16 mouse cellular contexts compared by ENCODE assay signal in genomic region chrX:13655906-13656305, GRCm38 (mm10). TPM values are rescaled to one million over a fixed set of nuclear protein-coding genes. Genes with fewer than 3 reads are reported as not detected.
DNase-seq lines count a peak whose midpoint lies in the region; ATAC-seq and TF ChIP-seq lines count a peak whose summit lies in the region.
"Had no signal": no experiment of that assay in that cellular context is flagged by ENCODE, and none has a peak within 500 bp of the region (broad histone marks: within the 10 kb centered on the region; RNA-seq: fewer than 3 reads in every experiment).

No protein-coding gene starts in this region.

- H3K4me2 ChIP-seq in kidney, embryonic 15.5 days, result no peak overlapping the region
- peak overlapping the region; percentile 45 for H3K4me2 ChIP-seq in liver, embryonic 12.5 days
- H3K4me2 ChIP-seq: heart, embryonic 15.5 days; lung, embryonic 14.5 days had no signal

- no peaks in the 10 kb centered on the region; the same call in 1 of the 2 replicates for H3K4me1 ChIP-seq in kidney, adult 2 months (ENCODE audit: control insufficient read depth, insufficient read depth, low read length)
- no peaks in the 10 kb centered on the region for H3K4me1 ChIP-seq in kidney, embryonic 15.5 days
- peaks cover 26% of the 10 kb centered on the region for H3K4me1 ChIP-seq in liver, embryonic 12.5 days
- H3K4me1 ChIP-seq: heart, embryonic 15.5 days; midbrain, embryonic 10.5 days had no signal

- H3K9me3 ChIP-seq in kidney, embryonic 15.5 days (replicated peaks), result no peaks in the 10 kb centered on the region
- H3K9me3 ChIP-seq in liver, embryonic 12.5 days (replicated peaks), result no peaks in the 10 kb centered on the region
- H3K9me3 ChIP-seq: heart, embryonic 15.5 days; midbrain, embryonic 10.5 days had no signal

- no peaks in the 10 kb centered on the region for H3K27me3 ChIP-seq in kidney, adult 2 months (replicated peaks; ENCODE audit: control insufficient read depth, insufficient read depth, low read length)
- peaks cover 17% of the 10 kb centered on the region; the same call in 1 of the 2 replicates for H3K27me3 ChIP-seq in kidney, embryonic 15.5 days
- no peaks in the 10 kb centered on the region for H3K27me3 ChIP-seq in liver, embryonic 12.5 days (replicated peaks)
- H3K27me3 ChIP-seq: heart, embryonic 15.5 days had no signal

- DNase-seq in kidney, adult 2 months, result peak; percentile 8
- DNase-seq in thymus, postnatal 25 days, result peak; percentile 16
- no peak for DNase-seq in thymus, adult 18-20 months
- no peak for DNase-seq in urinary bladder, adult 2 months (ENCODE audit: low spot score)
- DNase-seq in layer of hippocampus, adult 11-12 months (ENCODE audit: low spot score), result no peak
- DNase-seq: gastrocnemius, postnatal 25 days; lung, embryonic 14.5 days had no signal

- WGBS in kidney, adult 2 months, result 52% methylated on average over 6 of the region's 6 CpGs
- 77% methylated on average over 6 of the region's 6 CpGs for WGBS in kidney, embryonic 15.5 days
- WGBS in liver, embryonic 12.5 days (ENCODE audit: insufficient replicate concordance), result 50% methylated on average over 6 of the region's 6 CpGs

- no peaks in the 10 kb centered on the region for H3K36me3 ChIP-seq in kidney, adult 2 months (ENCODE audit: control insufficient read depth, insufficient read depth, low read length)
- H3K36me3 ChIP-seq in kidney, embryonic 15.5 days, result no peaks in the 10 kb centered on the region
- H3K36me3 ChIP-seq in liver, embryonic 12.5 days, result no peaks in the 10 kb centered on the region
- H3K36me3 ChIP-seq: heart, embryonic 15.5 days; midbrain, embryonic 10.5 days had no signal

- 0 out of 2 replicates have a peak overlapping the region, but pooled peaks have one; percentile 22 for H3K4me3 ChIP-seq in kidney, adult 2 months (ENCODE audit: insufficient read depth, low read depth, low read length)
- no peak overlapping the region for H3K4me3 ChIP-seq in kidney, embryonic 15.5 days (replicated peaks)
- no peak overlapping the region; the same call in 1 of the 2 replicates for H3K4me3 ChIP-seq in liver, embryonic 12.5 days
- H3K4me3 ChIP-seq: heart, embryonic 15.5 days; midbrain, embryonic 10.5 days; myocyte had no signal

- H3K9ac ChIP-seq in kidney, embryonic 15.5 days, result no peak overlapping the region
- H3K9ac ChIP-seq in liver, embryonic 12.5 days, result peak overlapping the region; percentile 17; the same call in 1 of the 2 replicates
- H3K9ac ChIP-seq: heart, embryonic 15.5 days; lung, embryonic 14.5 days had no signal

- peak overlapping the region; percentile 63; the same call in 1 of the 2 replicates for H3K27ac ChIP-seq in kidney, adult 2 months (ENCODE audit: insufficient read depth, low read depth, low read length)
- no peak overlapping the region for H3K27ac ChIP-seq in kidney, embryonic 15.5 days
- H3K27ac ChIP-seq in liver, embryonic 12.5 days, result no peak overlapping the region
- H3K27ac ChIP-seq: heart, embryonic 15.5 days; kidney, postnatal 0 days; midbrain, embryonic 10.5 days had no signal

- no peak for TF ChIP-seq CTCF in kidney, adult 2 months (conservative IDR thresholded peaks at IDR 0.05; ENCODE audit: insufficient read depth, insufficient read length, low read depth, low read length)

- ATAC-seq in kidney, embryonic 15.5 days (replicated peaks; ENCODE audit: low FRiP score), result no peak
- ATAC-seq in liver, embryonic 12.5 days, result no peak
- no peak for ATAC-seq in cerebellum, adult (ENCODE audit: insufficient number of reproducible peaks, low FRiP score, low TSS enrichment)
- ATAC-seq: forebrain, embryonic 16.5 days; Patski had no signal

- no peak for TF ChIP-seq POLR2A in kidney, adult 2 months (IDR thresholded peaks at IDR 0.05; ENCODE audit: low read depth, low read length)

RNA-seq across cellular contexts. Expression of gene Gpr82, which starts 5.3 kb away (rescaled TPM):
- polyA plus RNA-seq in kidney, adult 2 months (2012; rRNA removed), result not detected in 2 replicates
- 0.33 and 0.38 TPM in 2 replicates for polyA plus RNA-seq in kidney, embryonic 15.5 days (2015; fragmentation: Nextera tagmentation; extraction: Ambion mirVana)
- polyA plus RNA-seq in liver, embryonic 12.5 days (2016; fragmentation: Nextera tagmentation; extraction: Ambion mirVana), result 0.05 and 0.07 TPM in 2 replicates
- 0.12 and 0.15 TPM in 2 replicates for polyA plus RNA-seq in urinary bladder, adult 2 months (2012; rRNA removed)
- polyA plus RNA-seq: Patski had no signal

RNA-seq across cellular contexts. Expression of gene Gpr34, which starts 24.0 kb away (rescaled TPM):
- polyA plus RNA-seq in kidney, adult 2 months (2012; rRNA removed), result 0.10 and 0.33 TPM in 2 replicates
- polyA plus RNA-seq in kidney, embryonic 15.5 days (2015; fragmentation: Nextera tagmentation; extraction: Ambion mirVana), result 1.0 and 1.1 TPM in 2 replicates
- 0.44 and 0.50 TPM in 2 replicates for polyA plus RNA-seq in liver, embryonic 12.5 days (2016; fragmentation: Nextera tagmentation; extraction: Ambion mirVana)
- 3.5 and 3.8 TPM in 2 replicates for polyA plus RNA-seq in urinary bladder, adult 2 months (2012; rRNA removed)
- polyA plus RNA-seq: myocyte, Patski had no signal

Comparison
In these comparisons a context has a peak if more than half of its experiments do, and no peak if none do; other contexts are left out.
1. DNase-seq: peak in kidney, adult 2 months (single experiment) and thymus, postnatal 25 days (single experiment); none in thymus, adult 18-20 months (0 of 2), urinary bladder, adult 2 months (single experiment) and layer of hippocampus, adult 11-12 months (single experiment).